Mouse (Mus musculus) embryonic facial prominence, embryonic 15.5 days (tissue): ENCODE measurements around the gene Tbc1d10b. TPM values are rescaled to one million over a fixed set of nuclear protein-coding genes. Genes with fewer than 3 reads are reported as not detected.

Experiments used
- polyA plus RNA-seq: library from polyadenylated mRNA; unstranded; fragments of >200 nt; fragmentation: Nextera tagmentation; extraction: Ambion mirVana; gene quantifications from 2 replicates; pipeline ENCODE4 v1.2.1, GENCODE M21; 2015

Tbc1d10b gene
- polyA plus RNA-seq, 1 experiment from 2014 or later: 32.5 TPM

Other genes starting within 250 kb of the Tbc1d10b start
- gene Cdipt, start 232.6 kb downstream of the Tbc1d10b start, polyA plus RNA-seq: 106 TPM in 2 replicates
- gene Cdiptos, start 232.4 kb downstream of the Tbc1d10b start, polyA plus RNA-seq: 3.2 TPM in 2 replicates
- gene Mvp, start 193.8 kb downstream of the Tbc1d10b start, polyA plus RNA-seq: 12.0 and 12.5 TPM in 2 replicates
- 0.33 and 0.43 TPM in 2 replicates for gene Pagr1b, start 192.0 kb downstream of the Tbc1d10b start, polyA plus RNA-seq
- gene Pagr1a, start 191.1 kb downstream of the Tbc1d10b start, polyA plus RNA-seq: 40.9 and 73.0 TPM in 2 replicates
- gene Gm42742, start 187.4 kb downstream of the Tbc1d10b start, polyA plus RNA-seq: 55.0 and 78.2 TPM in 2 replicates
- gene Prrt2, start 187.3 kb downstream of the Tbc1d10b start, polyA plus RNA-seq: 18.9 and 21.9 TPM in 2 replicates
- 75.2 and 79.8 TPM in 2 replicates for gene Maz, start 181.4 kb downstream of the Tbc1d10b start, polyA plus RNA-seq
- gene Kif22, start 166.0 kb downstream of the Tbc1d10b start, polyA plus RNA-seq: 87.5 and 90.6 TPM in 2 replicates
- gene Zg16, start 121.1 kb downstream of the Tbc1d10b start, polyA plus RNA-seq: not detected in 2 replicates
- gene AI467606, start 117.1 kb downstream of the Tbc1d10b start, polyA plus RNA-seq: 4.8 and 6.3 TPM in 2 replicates
- gene Qprt, start 86.2 kb downstream of the Tbc1d10b start, polyA plus RNA-seq: 2.0 and 3.3 TPM in 2 replicates
- 0.61 and 0.67 TPM in 2 replicates for gene Spn, start 70.6 kb downstream of the Tbc1d10b start, polyA plus RNA-seq
- gene Cd2bp2, start 12.4 kb downstream of the Tbc1d10b start, polyA plus RNA-seq: 56.4 and 61.8 TPM in 2 replicates
- gene Mylpf, start 422 bp upstream of the Tbc1d10b start, polyA plus RNA-seq: 585 and 767 TPM in 2 replicates
- 41.3 and 42.5 TPM in 2 replicates for gene Zfp553, start 24.6 kb upstream of the Tbc1d10b start, polyA plus RNA-seq
- gene Sept1, start 24.7 kb upstream of the Tbc1d10b start, polyA plus RNA-seq: 22.4 and 23.9 TPM in 2 replicates
- 73.7 and 77.5 TPM in 2 replicates for gene Zfp771, start 35.8 kb upstream of the Tbc1d10b start, polyA plus RNA-seq
- 141 and 142 TPM in 2 replicates for gene Dctpp1, start 52.2 kb upstream of the Tbc1d10b start, polyA plus RNA-seq
- gene Sephs2, start 65.6 kb upstream of the Tbc1d10b start, polyA plus RNA-seq: 53.7 and 58.5 TPM in 2 replicates
- gene Itgal, start 87.8 kb upstream of the Tbc1d10b start, polyA plus RNA-seq: 1.5 and 1.9 TPM in 2 replicates
- gene Zfp768, start 137.1 kb upstream of the Tbc1d10b start, polyA plus RNA-seq: 16.7 and 17.7 TPM in 2 replicates
- gene Zfp747, start 167.6 kb upstream of the Tbc1d10b start, polyA plus RNA-seq: 10.6 and 12.3 TPM in 2 replicates
- gene 9130019O22Rik, start 178.7 kb upstream of the Tbc1d10b start, polyA plus RNA-seq: 5.3 and 6.2 TPM in 2 replicates
- gene E430018J23Rik, start 185.2 kb upstream of the Tbc1d10b start, polyA plus RNA-seq: 8.4 and 9.2 TPM in 2 replicates
- gene Zfp764, start 198.4 kb upstream of the Tbc1d10b start, polyA plus RNA-seq: 8.9 and 9.2 TPM in 2 replicates
- gene Zfp688, start 213.6 kb upstream of the Tbc1d10b start, polyA plus RNA-seq: 24.1 and 24.8 TPM in 2 replicates
- gene Zfp689, start 240.7 kb upstream of the Tbc1d10b start, polyA plus RNA-seq: 8.0 and 8.8 TPM in 2 replicates